Mouse (Mus musculus) left cerebral cortex, adult 11 months (tissue): Measurements from ENCODE around the gene Gtf2a2.

Source experiments
- DNase-seq: peaks from one replicate; pipeline ENCODE4 v3.0.0; 2022; ENCODE audit warnings: low spot score

Gene Gtf2a2

DNA sequence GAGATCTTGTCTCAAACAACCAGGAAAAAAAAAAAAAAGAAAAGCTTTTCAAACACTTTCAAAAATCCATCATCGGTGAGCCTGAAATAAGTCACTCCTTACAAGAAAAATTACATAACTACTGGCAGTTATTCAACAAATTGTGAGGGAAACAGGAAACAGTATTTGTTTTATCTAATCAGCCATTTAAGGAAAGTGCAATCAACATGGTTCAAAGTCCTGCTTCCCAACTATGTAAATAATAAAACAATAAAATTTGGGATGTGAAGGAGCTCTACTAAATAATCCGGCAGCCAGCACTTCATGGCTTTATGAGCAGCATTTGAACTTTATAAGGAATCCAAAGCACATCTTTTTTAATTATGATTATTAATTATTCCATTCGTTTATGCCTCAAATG is 49.7 kb downstream of the Gtf2a2 start:
- DNase-seq: no peak

DNA sequence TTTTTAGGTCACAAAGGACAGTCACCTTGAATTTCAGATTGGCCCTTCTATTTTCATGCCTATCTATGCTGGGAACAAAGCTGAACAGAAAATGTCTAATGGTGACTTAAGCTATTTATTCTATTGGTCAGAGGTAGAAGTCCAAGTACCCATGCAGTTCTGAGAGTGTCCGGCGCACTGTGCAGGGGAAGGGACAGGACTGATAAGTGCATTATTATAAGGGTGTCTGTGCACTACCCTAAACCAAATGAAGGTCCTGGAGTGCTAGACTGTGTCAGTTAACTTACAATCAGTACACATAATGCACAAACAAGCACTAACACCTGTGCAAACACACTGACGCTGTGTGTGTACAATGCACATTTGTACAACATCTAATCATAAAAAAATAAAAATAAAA is 55.1 kb downstream of the Gtf2a2 start:
- DNase-seq: no peak

GRCm38 (mm10) chr9:70069961-70070435 is 57.6 kb downstream of the Gtf2a2 start:
- DNase-seq: no peak

- no peak for DNase-seq
Measured at GRCm38 (mm10) chr9:70072387-70072786, 60.0 kb downstream of the Gtf2a2 start.
